Mouse (Mus musculus): Measurements from ENCODE around the gene Gm16253.

DNA sequence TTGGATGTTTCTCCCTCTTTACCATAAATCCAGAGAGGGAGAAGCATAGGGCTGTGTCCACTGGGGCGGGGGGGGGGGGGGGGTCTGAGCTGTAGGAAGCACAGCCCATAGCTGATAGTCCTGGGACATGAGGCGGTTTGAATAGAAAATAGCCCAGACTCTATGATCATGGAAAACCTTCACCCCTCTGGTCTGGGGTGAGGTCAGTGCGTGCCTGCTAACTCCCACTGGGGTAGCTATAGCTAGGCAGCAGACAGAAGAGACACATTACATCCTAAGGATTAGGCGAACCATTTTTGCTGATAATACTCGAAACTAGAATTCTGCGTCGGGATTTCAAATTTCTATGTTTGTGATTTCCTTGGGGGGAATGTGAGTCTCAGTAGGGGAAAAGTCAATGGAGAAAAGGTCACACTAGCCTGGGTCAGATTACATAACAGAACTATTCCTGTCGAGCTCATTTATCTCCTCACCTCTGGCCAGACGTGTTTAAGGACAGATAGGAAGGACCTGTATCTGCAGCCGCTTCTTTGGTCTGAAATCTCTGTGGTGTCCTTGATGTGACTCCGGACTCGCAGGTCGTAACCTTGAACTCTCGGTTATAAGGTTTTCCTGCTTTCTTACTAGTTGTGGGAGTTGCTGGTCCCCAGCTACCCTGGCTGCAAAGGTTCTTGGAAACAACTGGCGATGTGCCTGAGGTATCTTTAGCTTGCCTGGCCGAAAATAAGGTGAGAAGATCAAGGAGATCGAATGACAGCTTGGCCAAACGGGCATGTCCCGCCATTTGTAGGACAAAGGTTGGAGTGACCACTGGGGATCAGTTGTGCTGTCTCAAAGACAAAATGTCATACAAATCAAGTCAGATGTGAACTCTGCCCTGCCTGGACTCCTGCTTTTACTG, 2.9 kb upstream of the Gm16253 start:
- no peak for TF ChIP-seq POLR2A (IDR thresholded peaks at IDR 0.05; ENCODE audit: borderline replicate concordance, extremely low read depth, insufficient read depth, insufficient read length, poor library complexity, severe bottlenecking)
- no peak for TF ChIP-seq CTCF (IDR thresholded peaks at IDR 0.05; ENCODE audit: borderline replicate concordance, extremely low read depth, insufficient read depth, insufficient read length)

Data from brain, embryonic 14.5 days (tissue).